Mouse (Mus musculus) MN1 (cell line): ENCODE data around the gene Ppp5c.
A peak's percentile ranks its signal among the peaks of the same experiment; 100 is the strongest.

ENCODE experiments used
- DNase-seq: peaks from one replicate; pipeline ENCODE4 v3.0.0-alpha.2; 2016; ENCODE audit warnings: low spot score

The Ppp5c gene

GRCm38 (mm10) chr7:17054325-17054989 lies 26.7 kb upstream of the Ppp5c start:
- DNase-seq = no peak

- peak; percentile 52 for DNase-seq
These were observed 23.3 kb upstream of the Ppp5c start for GRCm38 (mm10) chr7:17050933-17051594.

GRCm38 (mm10) chr7:17050491-17050890 lies 22.8 kb upstream of the Ppp5c start:
- DNase-seq = no peak

GRCm38 (mm10) chr7:17048431-17049190 lies 20.9 kb upstream of the Ppp5c start:
- DNase-seq = no peak

- no peak for DNase-seq
These were observed 19.4 kb upstream of the Ppp5c start for GRCm38 (mm10) chr7:17047041-17047682.

- no peak for DNase-seq
These were observed 18.0 kb upstream of the Ppp5c start for GRCm38 (mm10) chr7:17045743-17046142.

- no peak for DNase-seq
These were observed 11.6 kb upstream of the Ppp5c start for GRCm38 (mm10) chr7:17039373-17039772.

- DNase-seq = no peak
These were observed 10.4 kb upstream of the Ppp5c start for GRCm38 (mm10) chr7:17038018-17038695.

- no peak for DNase-seq
These were observed 2.5 kb upstream of the Ppp5c start for GRCm38 (mm10) chr7:17030239-17030638.

GRCm38 (mm10) chr7:17028923-17029322 lies 1.2 kb upstream of the Ppp5c start:
- DNase-seq = no peak

- peak; percentile 80 for DNase-seq
These were observed 775 bp downstream of the Ppp5c start for GRCm38 (mm10) chr7:17026710-17027587.

- DNase-seq = no peak
These were observed 1.7 kb downstream of the Ppp5c start for GRCm38 (mm10) chr7:17025896-17026622.

GRCm38 (mm10) chr7:17025505-17025894 lies 2.2 kb downstream of the Ppp5c start:
- no peak for DNase-seq

GRCm38 (mm10) chr7:17024814-17025504 lies 2.8 kb downstream of the Ppp5c start:
- DNase-seq = peak; percentile 47

- no peak for DNase-seq
These were observed 3.6 kb downstream of the Ppp5c start for GRCm38 (mm10) chr7:17024141-17024540.

- DNase-seq = no peak
These were observed 4.0 kb downstream of the Ppp5c start for GRCm38 (mm10) chr7:17023701-17024100.

GRCm38 (mm10) chr7:17022176-17022575 lies 5.5 kb downstream of the Ppp5c start:
- no peak for DNase-seq

GRCm38 (mm10) chr7:17019426-17020166 lies 8.1 kb downstream of the Ppp5c start:
- no peak for DNase-seq

GRCm38 (mm10) chr7:17017921-17018320 lies 9.8 kb downstream of the Ppp5c start:
- no peak for DNase-seq
